Mouse (Mus musculus): ENCODE measurements around the gene Trmt10a.
"Not testable (repeated sequence)": the region's sequence is repeated elsewhere in the genome, so short reads cannot be mapped to it uniquely, and the experiment has no call there.

Trmt10a gene

GRCm38 (mm10) chr3:138134528-138134927 is 8.7 kb upstream of the Trmt10a start:
- DNase-seq (ENCODE audit: low read depth): no peak

- DNase-seq (ENCODE audit: low read depth): not testable (repeated sequence)
Measured at GRCm38 (mm10) chr3:138138146-138138545, 5.1 kb upstream of the Trmt10a start.

GRCm38 (mm10) chr3:138139663-138140062 is 3.6 kb upstream of the Trmt10a start:
- DNase-seq (ENCODE audit: low read depth): no peak

- DNase-seq (ENCODE audit: low read depth): no peak
Measured at GRCm38 (mm10) chr3:138142052-138142732, 1.1 kb upstream of the Trmt10a start.

GRCm38 (mm10) chr3:138142733-138143314 is 424 bp upstream of the Trmt10a start:
- DNase-seq (ENCODE audit: low read depth): no peak

GRCm38 (mm10) chr3:138144060-138144641 is 903 bp downstream of the Trmt10a start:
- DNase-seq (ENCODE audit: low read depth): no peak

GRCm38 (mm10) chr3:138144642-138145171 is 1.5 kb downstream of the Trmt10a start, which contains the start of gene Mttp:
Gene Mttp, minus strand, starts transcription at chr3:138144968.
- peak; percentile 86 for DNase-seq (ENCODE audit: low read depth)

- DNase-seq (ENCODE audit: low read depth): no peak
Measured at GRCm38 (mm10) chr3:138148811-138149210, 5.6 kb downstream of the Trmt10a start.

GRCm38 (mm10) chr3:138155062-138155461 is 11.8 kb downstream of the Trmt10a start:
- DNase-seq (ENCODE audit: low read depth): no peak

GRCm38 (mm10) chr3:138156651-138157050 is 13.4 kb downstream of the Trmt10a start:
- no peak for DNase-seq (ENCODE audit: low read depth)

GRCm38 (mm10) chr3:138161623-138162022 is 18.4 kb downstream of the Trmt10a start:
- no peak for DNase-seq (ENCODE audit: low read depth)

GRCm38 (mm10) chr3:138162553-138163183 is 19.4 kb downstream of the Trmt10a start:
- DNase-seq (ENCODE audit: low read depth): no peak

- DNase-seq (ENCODE audit: low read depth): no peak
Measured at GRCm38 (mm10) chr3:138173291-138173690, 30.0 kb downstream of the Trmt10a start.

- DNase-seq (ENCODE audit: low read depth): no peak
Measured at GRCm38 (mm10) chr3:138175551-138175950, 32.3 kb downstream of the Trmt10a start.

- DNase-seq (ENCODE audit: low read depth): no peak
Measured at GRCm38 (mm10) chr3:138182019-138182418, 38.8 kb downstream of the Trmt10a start.

GRCm38 (mm10) chr3:138183371-138183770 is 40.1 kb downstream of the Trmt10a start:
- DNase-seq (ENCODE audit: low read depth): no peak

- no peak for DNase-seq (ENCODE audit: low read depth)
Measured at GRCm38 (mm10) chr3:138185290-138185689, 42.0 kb downstream of the Trmt10a start.

- DNase-seq (ENCODE audit: low read depth): no peak
Measured at GRCm38 (mm10) chr3:138185995-138186930, 43.0 kb downstream of the Trmt10a start.

- no peak for DNase-seq (ENCODE audit: low read depth)
Measured at GRCm38 (mm10) chr3:138192260-138192659, 49.0 kb downstream of the Trmt10a start.

GRCm38 (mm10) chr3:138193683-138194302 is 50.5 kb downstream of the Trmt10a start, which contains the start of gene 4930579F01Rik:
Gene 4930579F01Rik, minus strand, starts transcription at chr3:138193825.
- DNase-seq (ENCODE audit: low read depth): no peak

- no peak for DNase-seq (ENCODE audit: low read depth)
Measured at GRCm38 (mm10) chr3:138197093-138197492, 53.8 kb downstream of the Trmt10a start.
